Mouse (Mus musculus) ES-E14 (cell line): ENCODE data around the gene Mtpn.

Experiments used
- HCFC1 ChIP-seq: IDR thresholded peaks from 2 replicates; pipeline ENCODE4 v1.6.1; 2012; ENCODE audit warnings: low read length, inconsistent platforms, borderline replicate concordance; ENCODE audit not compliant: insufficient read depth
- MAFK ChIP-seq: IDR thresholded peaks from 2 replicates; pipeline ENCODE4 v1.6.1; 2014; ENCODE audit warnings: mild to moderate bottlenecking, low read depth, low read length, inconsistent platforms; ENCODE audit not compliant: insufficient read depth
- ZC3H11A ChIP-seq: IDR thresholded peaks from 2 replicates; pipeline ENCODE4 v1.6.1; 2012; ENCODE audit warnings: low read depth, mild to moderate bottlenecking, inconsistent platforms, low read length, borderline replicate concordance
- ZNF384 ChIP-seq: IDR thresholded peaks from 2 replicates; pipeline ENCODE4 v1.6.1; 2012; ENCODE audit warnings: low read depth, low read length, inconsistent platforms

DNA sequence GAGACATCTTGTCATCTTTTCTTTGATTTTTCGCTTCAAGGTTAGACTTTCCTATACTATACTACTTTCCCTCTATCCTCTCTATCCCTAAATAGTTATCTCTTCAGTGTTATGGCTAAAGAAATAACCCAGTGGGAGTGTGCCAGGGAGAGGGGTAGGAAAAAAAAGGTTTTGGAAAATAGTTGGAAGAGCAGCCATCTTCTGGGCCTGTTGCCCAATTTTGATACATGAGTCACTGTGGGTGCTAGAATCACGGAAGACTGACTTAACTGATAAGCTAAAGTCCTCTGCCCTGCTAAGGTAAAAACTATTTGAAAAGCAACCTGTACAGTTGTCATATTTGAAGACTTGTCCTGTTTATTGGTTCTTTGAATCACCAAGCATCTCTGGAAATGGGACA lies 36.8 kb downstream of the Mtpn start:
- TF ChIP-seq ZC3H11A (no peak), HCFC1 (no peak), ZNF384 (no peak), MAFK (no peak)
